Mouse (Mus musculus): ENCODE data around the gene Erc1.

DNA sequence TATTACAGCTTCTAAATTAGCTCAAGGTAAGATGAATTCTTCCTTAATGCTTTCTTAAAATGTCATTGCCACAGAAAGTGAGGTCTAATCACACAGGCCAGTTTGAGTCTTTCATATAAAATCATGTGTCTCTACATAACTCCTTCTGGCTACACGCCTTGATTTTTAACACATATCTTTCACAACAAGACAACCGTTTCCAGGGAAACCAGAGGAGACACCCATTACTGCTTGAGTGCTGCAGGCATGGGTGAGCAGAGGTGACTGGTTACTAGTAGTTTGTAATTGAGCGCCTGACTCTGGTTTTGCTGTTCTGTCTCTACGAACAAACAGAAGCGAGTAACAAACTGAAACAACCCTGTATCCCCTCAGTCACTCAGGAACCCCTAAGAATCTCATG, 51.7 kb downstream of the Erc1 start:
- TF ChIP-seq CTCF (conservative IDR thresholded peaks at IDR 0.05; ENCODE audit: insufficient read depth, insufficient read length, low read depth, low read length), result no peak
- TF ChIP-seq POLR2A (IDR thresholded peaks at IDR 0.05; ENCODE audit: low read depth, low read length), result no peak
